Mouse (Mus musculus): ENCODE data around the gene Sox15.
"Not testable (repeated sequence)": the region's sequence is repeated elsewhere in the genome, so short reads cannot be mapped to it uniquely, and the experiment has no call there.

The Sox15 gene

DNA sequence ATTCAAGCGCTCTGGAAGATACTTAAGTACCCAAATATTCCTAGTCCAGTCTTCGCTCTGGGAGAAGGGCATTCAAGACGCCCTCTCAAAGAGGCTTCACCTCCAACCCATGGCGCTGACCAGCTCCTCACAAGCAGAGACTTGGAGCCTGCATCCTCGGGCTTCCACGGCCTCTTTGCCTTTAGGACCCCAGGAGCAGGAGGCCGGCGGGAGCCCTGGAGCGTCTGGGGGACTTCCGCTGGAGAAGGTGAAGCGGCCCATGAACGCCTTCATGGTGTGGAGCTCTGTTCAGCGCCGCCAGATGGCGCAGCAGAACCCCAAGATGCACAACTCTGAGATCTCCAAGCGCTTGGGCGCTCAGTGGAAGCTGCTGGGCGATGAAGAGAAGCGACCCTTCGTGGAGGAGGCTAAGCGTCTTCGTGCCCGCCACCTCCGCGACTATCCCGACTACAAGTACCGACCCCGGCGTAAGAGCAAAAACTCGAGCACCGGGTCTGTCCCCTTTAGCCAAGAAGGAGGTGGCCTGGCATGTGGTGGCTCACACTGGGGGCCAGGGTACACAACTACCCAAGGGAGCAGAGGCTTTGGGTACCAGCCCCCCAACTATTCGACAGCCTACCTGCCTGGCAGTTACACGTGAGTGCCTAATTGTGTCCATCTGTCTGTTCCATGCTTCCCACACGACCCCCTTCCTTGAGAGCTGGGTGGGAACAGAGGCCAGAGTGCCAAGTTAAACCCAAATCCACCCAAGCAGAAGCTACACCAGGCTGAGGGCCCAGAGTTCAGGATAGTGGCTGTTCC is at the start of gene Sox15:
Sox15 (plus strand) TSS at position 51 of the 801 bp plus-strand sequence.
- DNase-seq, result peak; percentile 68 to 87

DNA sequence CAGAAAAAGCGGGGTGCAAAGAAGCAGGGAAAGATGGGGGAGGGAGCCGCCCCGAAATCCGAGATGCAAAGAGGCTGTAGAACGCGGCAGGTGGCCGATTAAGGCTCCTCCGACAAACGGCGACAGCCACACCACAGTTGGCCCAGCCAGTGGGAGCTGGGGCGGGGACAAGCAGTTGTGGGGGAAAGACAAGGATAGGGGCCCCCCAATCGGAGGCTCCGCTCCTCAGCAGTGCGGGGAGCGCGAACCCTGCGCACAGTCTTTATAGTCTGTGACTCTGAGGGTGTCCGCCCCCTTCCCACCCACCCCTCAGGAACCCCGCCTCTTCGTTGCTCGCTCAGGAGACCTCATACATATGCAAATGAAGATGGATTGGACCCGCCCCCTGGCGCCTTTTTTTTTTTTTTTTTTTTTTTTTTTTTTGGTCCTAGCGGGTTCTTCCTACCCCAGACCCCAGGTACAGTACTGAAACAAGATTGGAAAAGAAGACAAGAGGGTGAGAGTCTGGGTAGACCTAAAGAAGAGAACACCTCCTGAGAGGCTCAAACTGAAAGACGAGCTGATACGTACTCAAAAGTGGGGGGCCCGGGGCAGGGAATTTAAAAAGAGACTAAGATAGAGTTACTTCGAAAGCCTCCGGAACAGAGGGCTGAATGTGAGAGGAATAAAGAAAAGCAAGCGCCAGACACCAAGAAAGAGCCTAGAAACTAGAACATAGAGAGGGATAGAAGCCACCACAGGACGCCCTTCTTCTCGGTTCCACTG is 49.2 kb upstream of the Sox15 start, which contains the start of gene Atp1b2:
Atp1b2 (minus strand) TSS at position 217 of the 765 bp plus-strand sequence.
- DNase-seq, result peak; percentile 62 to 74

- DNase-seq, result no peak
Observed at GRCm38 (mm10) chr11:69606491-69606795, 48.7 kb upstream of the Sox15 start.

GRCm38 (mm10) chr11:69606832-69607231 is 48.3 kb upstream of the Sox15 start:
- no peak for DNase-seq

DNA sequence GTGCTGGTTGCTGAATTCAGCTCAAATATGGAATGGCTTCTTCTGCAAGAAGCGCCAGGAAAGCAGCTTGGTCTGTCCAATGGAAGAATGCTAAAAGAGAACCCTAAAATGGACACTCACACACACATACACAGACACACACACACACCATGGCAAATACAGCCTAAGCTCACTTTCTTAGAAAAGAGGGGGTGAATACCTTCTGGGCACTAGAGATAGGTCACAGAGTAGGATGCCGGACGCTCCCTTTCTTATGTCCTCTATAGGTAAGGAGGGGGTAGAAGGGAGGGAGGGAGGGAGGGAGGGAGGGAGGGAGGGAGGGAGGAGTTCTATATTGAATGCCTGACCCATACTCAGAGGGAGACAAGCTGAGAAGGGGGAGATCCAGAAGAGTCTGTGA is 46.6 kb upstream of the Sox15 start:
- DNase-seq, result no peak

GRCm38 (mm10) chr11:69609416-69609815 is 45.7 kb upstream of the Sox15 start:
- DNase-seq, result no peak

GRCm38 (mm10) chr11:69610899-69611298 is 44.2 kb upstream of the Sox15 start:
- DNase-seq, result no peak

- peak; percentile 90 to 95 for DNase-seq
Observed at GRCm38 (mm10) chr11:69613553-69614256, 41.4 kb upstream of the Sox15 start.

GRCm38 (mm10) chr11:69614257-69614588 is 40.9 kb upstream of the Sox15 start:
- DNase-seq, result not testable (repeated sequence)

DNA sequence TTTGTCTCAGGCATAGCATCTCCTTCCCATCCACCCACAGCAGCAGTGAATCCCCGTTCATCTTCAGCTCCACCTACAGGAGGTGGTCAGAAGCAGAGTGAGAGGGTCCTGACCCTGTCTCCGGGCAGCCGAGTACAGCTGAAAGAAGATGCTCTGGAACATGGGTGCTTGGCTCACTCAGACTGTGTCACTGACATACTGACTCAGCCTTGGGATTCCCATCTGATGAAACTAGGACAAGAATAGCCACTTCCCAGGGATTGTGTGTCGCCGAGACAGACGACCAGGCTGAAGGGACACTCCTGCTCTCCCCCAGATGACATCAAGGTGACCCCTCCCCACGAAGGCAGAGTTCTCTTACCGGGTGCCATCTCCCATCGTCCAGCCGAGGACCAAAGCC is 38.3 kb upstream of the Sox15 start:
- no peak for DNase-seq

DNA sequence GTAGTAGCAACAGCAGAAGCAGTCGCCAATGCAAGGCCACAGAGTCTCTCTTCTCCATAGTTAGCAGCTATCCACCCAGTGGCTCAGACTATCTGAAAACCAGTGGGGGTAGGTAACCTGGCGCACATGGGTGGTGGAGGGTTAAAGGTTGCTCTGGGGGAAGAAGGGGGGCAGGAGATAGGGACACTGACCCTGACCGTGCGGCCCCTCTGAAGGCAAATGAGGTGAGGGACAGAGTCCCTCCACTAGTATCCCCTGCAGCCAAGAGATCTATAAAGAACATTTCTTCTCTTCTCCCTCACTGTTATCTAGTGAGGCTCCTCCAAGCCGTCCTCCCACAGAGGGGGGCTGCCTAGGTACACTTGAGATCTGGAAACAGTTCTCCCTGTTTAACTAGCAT is 37.3 kb upstream of the Sox15 start, which contains the start of gene Shbg:
Shbg (minus strand) TSS at position 101 of the 400 bp plus-strand sequence.
- no peak for DNase-seq

GRCm38 (mm10) chr11:69620394-69621081 is 34.6 kb upstream of the Sox15 start:
- DNase-seq, result no peak

GRCm38 (mm10) chr11:69621571-69622268 is 33.4 kb upstream of the Sox15 start, which contains the start of gene Sat2:
Gene Sat2 (plus strand): TSS chr11:69622024.
- peak; percentile 63 to 77 for DNase-seq

DNA sequence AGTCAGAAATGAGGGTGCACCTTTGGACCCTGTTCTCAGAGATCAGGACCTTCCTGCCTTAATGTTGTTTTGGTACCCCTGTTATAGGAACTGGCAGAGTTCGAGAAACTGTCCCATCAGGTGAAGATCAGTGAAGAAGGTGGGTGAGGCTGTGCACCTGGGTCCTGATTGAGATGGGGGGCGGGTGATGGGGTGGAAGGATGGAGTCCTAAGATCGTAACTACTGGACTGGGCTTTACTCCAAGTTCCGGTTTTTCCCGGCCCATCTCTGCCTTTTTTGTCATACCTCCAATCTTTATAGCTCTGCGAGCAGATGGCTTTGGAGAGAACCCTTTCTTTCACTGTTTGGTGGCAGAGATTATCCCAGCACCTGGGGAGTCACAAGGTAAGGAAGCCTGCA is 32.7 kb upstream of the Sox15 start:
- DNase-seq, result peak in 1 of 2 experiments; percentile 41

DNA sequence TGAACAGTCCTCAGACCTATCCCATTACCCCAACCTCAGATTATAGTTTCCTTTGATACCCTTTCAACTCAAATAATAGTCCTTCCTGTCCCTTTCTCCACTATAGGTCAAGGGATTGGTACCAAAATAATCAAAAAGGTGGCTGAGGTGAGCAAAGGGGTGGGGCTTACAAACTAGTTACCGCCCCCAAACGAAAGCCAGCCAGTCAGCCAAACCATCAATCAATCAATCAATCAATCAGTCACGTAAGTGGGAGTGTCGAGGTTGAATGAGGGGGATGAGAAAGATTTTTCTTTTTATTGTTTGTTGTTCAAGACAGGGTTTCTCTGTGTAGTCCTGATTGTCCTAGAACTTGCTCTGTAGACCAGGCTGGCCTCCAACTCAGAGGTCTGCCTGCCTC is 32.1 kb upstream of the Sox15 start:
- no peak for DNase-seq

DNA sequence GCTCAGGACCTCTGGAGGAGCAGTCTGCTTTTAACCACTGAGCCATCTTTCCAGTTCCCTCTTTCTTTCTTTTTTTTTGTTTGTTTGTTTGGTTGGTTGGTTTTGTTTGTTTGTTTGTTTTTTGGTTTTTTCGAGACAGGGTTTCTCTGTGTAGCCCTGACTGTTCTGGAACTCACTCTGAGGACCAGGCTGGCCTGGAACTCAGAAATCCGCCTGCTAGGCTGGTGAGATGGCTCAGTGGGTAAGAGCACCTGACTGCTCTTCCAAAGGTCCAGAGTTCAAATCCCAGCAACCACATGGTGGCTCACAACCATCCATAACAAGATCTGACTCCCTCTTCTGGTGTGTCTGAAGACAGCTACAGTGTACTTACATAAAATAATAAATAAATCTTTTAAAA is 30.8 kb upstream of the Sox15 start:
- DNase-seq, result not testable (repeated sequence)

- peak; percentile 81 to 91 for DNase-seq
Observed at GRCm38 (mm10) chr11:69628286-69628685, 26.8 kb upstream of the Sox15 start.

DNA sequence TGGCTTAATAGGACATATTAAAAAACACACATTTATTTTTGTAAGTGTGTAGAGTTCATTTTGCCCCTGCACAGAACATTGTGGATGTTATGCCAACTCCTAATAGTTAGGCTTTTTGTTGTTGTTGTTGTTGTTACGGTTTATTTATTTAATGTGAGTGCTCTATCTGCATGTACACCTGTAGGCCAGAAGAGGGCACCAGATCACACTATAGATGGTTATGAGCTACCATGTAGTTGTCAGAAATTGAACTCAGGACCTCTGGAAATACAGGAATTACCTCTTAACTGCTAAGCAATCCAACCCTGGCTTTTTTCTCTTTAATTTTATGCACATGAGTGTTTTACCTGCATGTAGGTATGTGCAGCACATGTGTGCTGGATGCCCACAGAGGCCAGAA is 25.3 kb upstream of the Sox15 start:
- peak; percentile 31 to 35 for DNase-seq

- DNase-seq, result peak; percentile 100
Observed at GRCm38 (mm10) chr11:69632284-69633089, 22.6 kb upstream of the Sox15 start, which contains the start of gene Fxr2. Gene Fxr2 (plus strand): TSS chr11:69632990.

DNA sequence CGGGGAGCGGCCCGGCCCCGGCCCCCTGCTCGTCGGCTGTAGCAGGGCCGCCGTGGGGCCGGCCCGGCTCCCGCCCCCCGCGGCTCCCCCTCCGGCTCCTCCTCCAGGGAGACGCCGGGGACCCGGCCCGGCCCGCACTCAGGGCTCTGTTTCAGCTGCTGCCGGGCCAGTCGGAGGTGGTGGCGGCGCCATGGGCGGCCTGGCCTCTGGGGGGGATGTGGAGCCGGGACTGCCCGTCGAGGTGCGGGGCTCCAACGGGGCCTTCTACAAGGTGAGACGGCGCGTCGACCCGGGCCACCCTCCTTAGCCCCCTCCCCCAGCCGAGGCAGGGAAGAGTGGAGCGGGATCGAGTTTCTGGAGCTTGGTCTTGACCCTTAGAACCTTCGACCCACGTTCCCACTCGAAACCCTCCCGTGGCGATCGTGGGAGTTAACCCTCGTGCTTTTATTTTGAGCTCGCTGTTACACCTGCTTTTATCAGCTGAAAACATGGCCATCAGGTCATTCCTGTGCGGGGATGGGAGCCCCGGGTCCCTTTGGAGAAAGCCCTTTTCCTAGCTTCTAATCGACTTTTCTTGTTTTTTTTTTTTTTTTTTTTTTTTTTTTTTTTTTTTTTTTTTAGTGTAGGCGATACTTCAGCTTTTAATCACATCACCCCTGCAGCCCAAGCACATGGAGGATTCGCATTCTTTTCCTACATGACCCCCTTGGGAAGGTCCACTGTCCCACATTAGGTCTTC is 21.8 kb upstream of the Sox15 start:
- peak; percentile 63 to 80 for DNase-seq

Measured in kidney, postnatal 36 days (tissue).